Mouse (Mus musculus): ENCODE data around the gene Mapk12. TPM values are rescaled to one million over a fixed set of nuclear protein-coding genes. Genes with fewer than 3 reads are reported as not detected.

Gene Mapk12
- 35.0 TPM for polyA plus RNA-seq (2012; fragmentation: generic; extraction: Trizol)

GRCm38 (mm10) chr15:89140659-89141252 lies at the start of gene Mapk12:
Mapk12 (minus strand) TSS chr15:89140703.
- Histone ChIP-seq H3K27me3 (ENCODE audit: control insufficient read depth, insufficient read depth, insufficient read length) (no peaks in the 10 kb centered on the region), H3K4me2 (ENCODE audit: low read depth) (peak within 1 kb of the TSS; percentile 93), H3K36me3 (ENCODE audit: control insufficient read depth, insufficient read depth) (no peaks in the 10 kb centered on the region), H3ac (ENCODE audit: control insufficient read depth, insufficient read length) (peak within 1 kb of the TSS; percentile 34), H3K79me2 (ENCODE audit: control insufficient read depth, insufficient read depth) (no peaks in the 10 kb centered on the region), H3K4me3 (peak within 1 kb of the TSS; percentile 46)
- TF ChIP-seq POLR2AphosphoS2 (IDR thresholded peaks at IDR 0.05; ENCODE audit: insufficient read length, low read depth) (peak; percentile 22), POLR2A (IDR thresholded peaks at IDR 0.05; ENCODE audit: insufficient read length, low read depth) (peak; percentile 39), E2F4 (IDR thresholded peaks at IDR 0.05; ENCODE audit: insufficient read depth) (no peak), SRF (IDR thresholded peaks at IDR 0.05; ENCODE audit: control insufficient read depth, insufficient read length, low read depth) (no peak), USF1 (IDR thresholded peaks at IDR 0.05; ENCODE audit: low read depth) (peak; percentile 91), TCF3 (IDR thresholded peaks at IDR 0.05; ENCODE audit: insufficient read length, low read depth) (no peak)

- Histone ChIP-seq H3ac (ENCODE audit: control insufficient read depth, insufficient read length) (no peak overlapping the region), H3K79me2 (ENCODE audit: control insufficient read depth, insufficient read depth) (peaks cover 3% of the 10 kb centered on the region), H3K36me3 (ENCODE audit: control insufficient read depth, insufficient read depth) (no peaks in the 10 kb centered on the region), H3K4me3 (no peak overlapping the region), H3K4me2 (ENCODE audit: low read depth) (no peak overlapping the region), H3K27me3 (ENCODE audit: control insufficient read depth, insufficient read depth, insufficient read length) (no peaks in the 10 kb centered on the region)
- TF ChIP-seq CEBPB (IDR thresholded peaks at IDR 0.05; ENCODE audit: insufficient read depth, poor library complexity, severe bottlenecking) (no peak), POLR2AphosphoS2 (IDR thresholded peaks at IDR 0.05; ENCODE audit: insufficient read length, low read depth) (no peak), SRF (IDR thresholded peaks at IDR 0.05; ENCODE audit: control insufficient read depth, insufficient read length, low read depth) (no peak), POLR2A (IDR thresholded peaks at IDR 0.05; ENCODE audit: insufficient read length, low read depth) (no peak), E2F4 (IDR thresholded peaks at IDR 0.05; ENCODE audit: insufficient read depth) (no peak), MYOG (IDR thresholded peaks at IDR 0.05; ENCODE audit: control insufficient read depth in 1 of 3, insufficient read depth in 1 of 3, insufficient read length in 2 of 3, low read depth in 2 of 3) (no peak), MYOD1 (IDR thresholded peaks at IDR 0.05; ENCODE audit: control insufficient read depth in 1 of 3, insufficient read length in 2 of 3, low read depth in 2 of 3) (no peak), REST (IDR thresholded peaks at IDR 0.05; ENCODE audit: insufficient read depth, insufficient read length) (no peak), MAX (IDR thresholded peaks at IDR 0.05; ENCODE audit: low read depth) (no peak), TCF12 (IDR thresholded peaks at IDR 0.05; ENCODE audit: insufficient read depth, poor library complexity, severe bottlenecking) (no peak), TCF3 (IDR thresholded peaks at IDR 0.05; ENCODE audit: insufficient read length, low read depth) (no peak), USF1 (IDR thresholded peaks at IDR 0.05; ENCODE audit: low read depth) (no peak)
These were observed 44.4 kb upstream of the Mapk12 start for GRCm38 (mm10) chr15:89184937-89185227.

GRCm38 (mm10) chr15:89184141-89184936 lies 43.8 kb upstream of the Mapk12 start:
- H3K4me3 ChIP-seq, result no peak overlapping the region
- no peaks in the 10 kb centered on the region for H3K27me3 ChIP-seq (ENCODE audit: control insufficient read depth, insufficient read depth, insufficient read length)
- no peak overlapping the region for H3K4me2 ChIP-seq (ENCODE audit: low read depth)
- H3ac ChIP-seq (ENCODE audit: control insufficient read depth, insufficient read length), result no peak overlapping the region
- TF ChIP-seq TCF12 (IDR thresholded peaks at IDR 0.05; ENCODE audit: insufficient read depth, poor library complexity, severe bottlenecking) (no peak), MYOD1 (IDR thresholded peaks at IDR 0.05; ENCODE audit: control insufficient read depth in 1 of 3, insufficient read length in 2 of 3, low read depth in 2 of 3) (no peak), CEBPB (IDR thresholded peaks at IDR 0.05; ENCODE audit: insufficient read depth, poor library complexity, severe bottlenecking) (no peak), SRF (IDR thresholded peaks at IDR 0.05; ENCODE audit: control insufficient read depth, insufficient read length, low read depth) (no peak), USF1 (IDR thresholded peaks at IDR 0.05; ENCODE audit: low read depth) (no peak), E2F4 (IDR thresholded peaks at IDR 0.05; ENCODE audit: insufficient read depth) (no peak), TCF3 (IDR thresholded peaks at IDR 0.05; ENCODE audit: insufficient read length, low read depth) (no peak), POLR2A (IDR thresholded peaks at IDR 0.05; ENCODE audit: insufficient read length, low read depth) (no peak), MYOG (IDR thresholded peaks at IDR 0.05; ENCODE audit: control insufficient read depth in 1 of 3, insufficient read depth in 1 of 3, insufficient read length in 2 of 3, low read depth in 2 of 3) (no peak), POLR2AphosphoS2 (IDR thresholded peaks at IDR 0.05; ENCODE audit: insufficient read length, low read depth) (no peak), REST (IDR thresholded peaks at IDR 0.05; ENCODE audit: insufficient read depth, insufficient read length) (no peak), MAX (IDR thresholded peaks at IDR 0.05; ENCODE audit: low read depth) (no peak)
- no peaks in the 10 kb centered on the region for H3K36me3 ChIP-seq (ENCODE audit: control insufficient read depth, insufficient read depth)
- H3K79me2 ChIP-seq (ENCODE audit: control insufficient read depth, insufficient read depth), result peaks cover 9% of the 10 kb centered on the region

GRCm38 (mm10) chr15:89182842-89183241 lies 42.3 kb upstream of the Mapk12 start:
- TF ChIP-seq TCF3 (IDR thresholded peaks at IDR 0.05; ENCODE audit: insufficient read length, low read depth), result no peak
- TF ChIP-seq E2F4 (IDR thresholded peaks at IDR 0.05; ENCODE audit: insufficient read depth), result no peak
- no peak for TF ChIP-seq MAX (IDR thresholded peaks at IDR 0.05; ENCODE audit: low read depth)
- TF ChIP-seq SRF (IDR thresholded peaks at IDR 0.05; ENCODE audit: control insufficient read depth, insufficient read length, low read depth), result no peak
- TF ChIP-seq POLR2A (IDR thresholded peaks at IDR 0.05; ENCODE audit: insufficient read length, low read depth), result no peak
- TF ChIP-seq REST (IDR thresholded peaks at IDR 0.05; ENCODE audit: insufficient read depth, insufficient read length), result no peak
- TF ChIP-seq CEBPB (IDR thresholded peaks at IDR 0.05; ENCODE audit: insufficient read depth, poor library complexity, severe bottlenecking), result no peak
- TF ChIP-seq MYOD1 (IDR thresholded peaks at IDR 0.05; ENCODE audit: control insufficient read depth in 1 of 3, insufficient read length in 2 of 3, low read depth in 2 of 3), result no peak
- no peak for TF ChIP-seq TCF12 (IDR thresholded peaks at IDR 0.05; ENCODE audit: insufficient read depth, poor library complexity, severe bottlenecking)
- no peak for TF ChIP-seq MYOG (IDR thresholded peaks at IDR 0.05; ENCODE audit: control insufficient read depth in 1 of 3, insufficient read depth in 1 of 3, insufficient read length in 2 of 3, low read depth in 2 of 3)
- no peak for TF ChIP-seq POLR2AphosphoS2 (IDR thresholded peaks at IDR 0.05; ENCODE audit: insufficient read length, low read depth)
- no peak for TF ChIP-seq USF1 (IDR thresholded peaks at IDR 0.05; ENCODE audit: low read depth)
- Histone ChIP-seq H3K36me3 (ENCODE audit: control insufficient read depth, insufficient read depth) (no peaks in the 10 kb centered on the region), H3K27me3 (ENCODE audit: control insufficient read depth, insufficient read depth, insufficient read length) (no peaks in the 10 kb centered on the region), H3K4me3 (no peak overlapping the region), H3ac (ENCODE audit: control insufficient read depth, insufficient read length) (no peak overlapping the region), H3K79me2 (ENCODE audit: control insufficient read depth, insufficient read depth) (peaks cover 22% of the 10 kb centered on the region), H3K4me2 (ENCODE audit: low read depth) (no peak overlapping the region)
